Mouse (Mus musculus): ENCODE data around the gene Gm45521. TPM values are rescaled to one million over a fixed set of nuclear protein-coding genes. Genes with fewer than 3 reads are reported as not detected.

The Gm45521 gene
- polyA plus RNA-seq, 1 experiment = not detected

DNA sequence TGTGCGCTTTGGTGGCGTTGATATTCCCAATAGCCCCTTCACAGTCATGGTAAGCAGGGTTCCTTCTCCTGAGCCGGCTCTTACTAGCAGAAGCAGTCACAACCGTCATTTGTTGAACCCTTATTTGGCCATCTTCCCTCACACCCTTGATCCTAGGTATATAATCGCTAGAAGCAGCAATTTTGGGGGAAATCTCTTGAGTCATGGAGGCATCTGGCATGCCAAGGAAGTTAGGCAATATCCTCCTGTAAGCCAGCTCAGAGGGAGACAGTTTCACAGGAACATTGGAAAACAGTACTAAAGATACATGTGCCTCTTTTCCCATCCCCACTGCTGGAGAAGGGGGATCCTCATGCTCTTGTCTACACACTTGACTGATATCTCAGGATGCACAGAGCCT is 37.8 kb upstream of the Gm45521 start:
- Histone ChIP-seq H3K4me3 (no peak overlapping the region), H3K4me2 (ENCODE audit: low read depth) (no peak overlapping the region), H3ac (ENCODE audit: control insufficient read depth, insufficient read length) (no peak overlapping the region), H3K36me3 (ENCODE audit: control insufficient read depth, insufficient read depth) (peaks cover 43% of the 10 kb centered on the region), H3K27me3 (ENCODE audit: control insufficient read depth, insufficient read depth, insufficient read length) (no peaks in the 10 kb centered on the region), H3K79me2 (ENCODE audit: control insufficient read depth, insufficient read depth) (no peaks in the 10 kb centered on the region)
- no peak for TF ChIP-seq TCF3 (IDR thresholded peaks at IDR 0.05; ENCODE audit: insufficient read length, low read depth)
- TF ChIP-seq TCF12 (IDR thresholded peaks at IDR 0.05; ENCODE audit: insufficient read depth, poor library complexity, severe bottlenecking) = no peak

DNA sequence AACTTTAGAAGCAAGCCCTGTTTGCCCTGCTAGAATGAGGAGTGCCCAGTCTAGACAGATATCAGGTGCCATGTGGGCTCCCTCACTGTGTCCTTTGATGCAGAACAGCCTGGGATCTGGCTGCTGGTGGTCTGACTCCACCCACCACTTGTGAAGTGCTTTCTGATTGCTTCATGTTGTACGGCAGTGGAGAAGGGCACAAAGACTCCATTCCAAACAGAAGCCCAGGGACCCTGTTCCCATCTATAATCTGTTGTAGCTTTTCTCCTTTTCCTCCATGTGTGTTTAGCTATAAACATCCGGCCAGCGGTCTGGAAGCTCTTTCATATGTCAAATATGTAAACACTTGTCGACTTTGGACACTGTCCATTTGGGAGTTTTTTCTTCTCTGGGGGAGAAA is 37.2 kb upstream of the Gm45521 start:
- no peak overlapping the region for H3K4me2 ChIP-seq (ENCODE audit: low read depth)
- H3ac ChIP-seq (ENCODE audit: control insufficient read depth, insufficient read length) = no peak overlapping the region
- H3K36me3 ChIP-seq (ENCODE audit: control insufficient read depth, insufficient read depth) = peaks cover 49% of the 10 kb centered on the region
- no peak for TF ChIP-seq E2F4 (IDR thresholded peaks at IDR 0.05; ENCODE audit: insufficient read depth)
- no peaks in the 10 kb centered on the region for H3K27me3 ChIP-seq (ENCODE audit: control insufficient read depth, insufficient read depth, insufficient read length)
- H3K79me2 ChIP-seq (ENCODE audit: control insufficient read depth, insufficient read depth) = no peaks in the 10 kb centered on the region
- H3K4me3 ChIP-seq = no peak overlapping the region

DNA sequence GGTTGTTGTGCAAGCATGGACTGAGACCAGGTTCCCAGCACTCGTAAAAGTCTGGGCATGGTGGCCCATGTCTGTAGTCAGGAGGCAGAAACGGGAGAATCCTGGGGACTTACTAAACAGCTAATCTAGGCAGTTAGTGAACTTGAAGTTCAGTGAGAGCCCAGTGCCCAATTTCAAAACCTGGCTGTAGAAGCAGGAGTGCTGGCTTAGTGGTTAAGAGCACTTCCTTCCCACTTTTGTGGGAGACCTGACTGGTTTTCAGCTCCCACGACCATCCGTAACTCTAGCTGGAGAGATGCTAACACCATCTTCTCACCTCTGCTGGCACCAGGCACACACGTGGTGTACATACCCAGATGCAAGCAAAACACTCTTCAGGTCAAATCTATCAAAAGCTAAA is 35.6 kb upstream of the Gm45521 start:
- Histone ChIP-seq H3K4me3 (no peak overlapping the region), H3ac (ENCODE audit: control insufficient read depth, insufficient read length) (no peak overlapping the region), H3K79me2 (ENCODE audit: control insufficient read depth, insufficient read depth) (no peaks in the 10 kb centered on the region), H3K4me2 (ENCODE audit: low read depth) (no peak overlapping the region), H3K36me3 (ENCODE audit: control insufficient read depth, insufficient read depth) (peaks cover 53% of the 10 kb centered on the region), H3K27me3 (ENCODE audit: control insufficient read depth, insufficient read depth, insufficient read length) (no peaks in the 10 kb centered on the region)
- TF ChIP-seq USF1 (IDR thresholded peaks at IDR 0.05; ENCODE audit: low read depth) (no peak), TCF3 (IDR thresholded peaks at IDR 0.05; ENCODE audit: insufficient read length, low read depth) (no peak), MAX (IDR thresholded peaks at IDR 0.05; ENCODE audit: low read depth) (no peak)

DNA sequence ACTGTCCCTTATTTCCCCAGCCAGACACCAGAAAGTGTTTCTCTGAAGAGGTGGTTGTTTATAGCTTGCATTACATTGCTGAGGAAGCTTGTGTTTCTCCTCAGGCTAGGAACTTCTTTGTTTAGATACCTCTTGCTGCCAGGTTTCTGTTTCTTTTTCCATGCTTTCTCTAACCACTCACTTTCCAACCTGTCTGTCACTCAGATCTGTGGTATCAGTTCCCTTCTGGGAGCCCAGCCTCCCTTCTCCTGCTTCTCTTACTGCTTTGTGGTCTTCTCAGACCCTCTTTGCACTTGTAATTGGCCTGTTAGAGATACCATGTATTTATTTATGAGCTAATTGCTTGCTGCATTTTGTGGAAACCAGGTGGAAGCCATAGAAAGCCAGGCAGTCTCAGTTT is 33.5 kb upstream of the Gm45521 start:
- TF ChIP-seq TCF3 (IDR thresholded peaks at IDR 0.05; ENCODE audit: insufficient read length, low read depth) = no peak
- no peak for TF ChIP-seq SRF (IDR thresholded peaks at IDR 0.05; ENCODE audit: control insufficient read depth, insufficient read length, low read depth)
- TF ChIP-seq POLR2AphosphoS2 (IDR thresholded peaks at IDR 0.05; ENCODE audit: insufficient read length, low read depth) = no peak
- TF ChIP-seq E2F4 (IDR thresholded peaks at IDR 0.05; ENCODE audit: insufficient read depth) = no peak
- TF ChIP-seq POLR2A (IDR thresholded peaks at IDR 0.05; ENCODE audit: insufficient read length, low read depth) = no peak
- TF ChIP-seq USF1 (IDR thresholded peaks at IDR 0.05; ENCODE audit: low read depth) = no peak
- no peak for TF ChIP-seq CEBPB (IDR thresholded peaks at IDR 0.05; ENCODE audit: insufficient read depth, poor library complexity, severe bottlenecking)
- TF ChIP-seq MAX (IDR thresholded peaks at IDR 0.05; ENCODE audit: low read depth) = no peak
- TF ChIP-seq TCF12 (IDR thresholded peaks at IDR 0.05; ENCODE audit: insufficient read depth, poor library complexity, severe bottlenecking) = no peak
- TF ChIP-seq REST (IDR thresholded peaks at IDR 0.05; ENCODE audit: insufficient read depth, insufficient read length) = no peak
- TF ChIP-seq MYOG (IDR thresholded peaks at IDR 0.05; ENCODE audit: control insufficient read depth in 1 of 3, insufficient read depth in 1 of 3, insufficient read length in 2 of 3, low read depth in 2 of 3) = no peak
- Histone ChIP-seq H3ac (ENCODE audit: control insufficient read depth, insufficient read length) (no peak overlapping the region), H3K4me3 (no peak overlapping the region), H3K4me2 (ENCODE audit: low read depth) (no peak overlapping the region), H3K27me3 (ENCODE audit: control insufficient read depth, insufficient read depth, insufficient read length) (no peaks in the 10 kb centered on the region), H3K36me3 (ENCODE audit: control insufficient read depth, insufficient read depth) (peaks cover 40% of the 10 kb centered on the region), H3K79me2 (ENCODE audit: control insufficient read depth, insufficient read depth) (no peaks in the 10 kb centered on the region)

DNA sequence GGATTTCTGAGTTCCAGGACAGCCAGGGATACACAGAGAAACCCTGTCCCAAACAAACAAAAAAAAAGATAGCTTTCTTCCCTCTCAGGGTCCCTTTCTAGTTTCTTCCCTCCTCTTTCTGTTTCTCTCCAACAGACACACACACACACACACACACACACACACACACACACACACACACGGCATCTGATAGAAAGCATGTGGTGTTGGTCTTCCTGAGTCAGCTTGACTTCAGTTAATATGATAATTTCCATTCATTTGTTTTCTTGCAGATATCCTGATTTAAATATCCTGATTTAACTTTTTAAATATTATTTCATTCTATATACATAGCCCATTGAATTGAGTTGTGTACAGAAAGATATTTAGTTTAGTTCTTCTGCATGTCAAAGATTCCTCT is 28.7 kb upstream of the Gm45521 start:
- H3K4me2 ChIP-seq (ENCODE audit: low read depth) = no peak overlapping the region
- no peak for TF ChIP-seq E2F4 (IDR thresholded peaks at IDR 0.05; ENCODE audit: insufficient read depth)
- no peak for TF ChIP-seq USF1 (IDR thresholded peaks at IDR 0.05; ENCODE audit: low read depth)
- H3K27me3 ChIP-seq (ENCODE audit: control insufficient read depth, insufficient read depth, insufficient read length) = no peaks in the 10 kb centered on the region
- H3ac ChIP-seq (ENCODE audit: control insufficient read depth, insufficient read length) = no peak overlapping the region
- H3K79me2 ChIP-seq (ENCODE audit: control insufficient read depth, insufficient read depth) = no peaks in the 10 kb centered on the region
- H3K4me3 ChIP-seq = no peak overlapping the region
- H3K36me3 ChIP-seq (ENCODE audit: control insufficient read depth, insufficient read depth) = peaks cover 41% of the 10 kb centered on the region

DNA sequence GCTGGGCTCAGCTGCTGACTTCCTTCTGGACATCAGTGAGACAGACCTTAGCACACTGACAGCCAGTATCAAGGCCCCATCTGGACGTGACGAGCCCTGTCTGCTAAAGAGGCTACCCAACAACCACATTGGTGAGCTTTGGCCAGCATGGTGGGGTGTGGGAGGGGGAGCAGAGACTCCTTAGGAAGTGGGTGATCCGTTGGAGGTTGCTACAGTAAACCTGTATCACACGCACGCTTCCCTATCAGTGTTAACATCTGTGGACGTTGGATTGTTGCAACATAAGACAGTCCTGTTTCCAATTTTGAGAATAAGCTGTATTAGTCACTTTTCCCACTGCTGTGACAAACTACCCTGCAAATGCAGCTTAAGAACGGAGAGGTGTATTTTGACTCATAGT is 28.1 kb upstream of the Gm45521 start:
- TF ChIP-seq REST (IDR thresholded peaks at IDR 0.05; ENCODE audit: insufficient read depth, insufficient read length) = no peak
- no peak overlapping the region for H3ac ChIP-seq (ENCODE audit: control insufficient read depth, insufficient read length)
- no peaks in the 10 kb centered on the region for H3K79me2 ChIP-seq (ENCODE audit: control insufficient read depth, insufficient read depth)
- no peak overlapping the region for H3K4me3 ChIP-seq
- no peak overlapping the region for H3K4me2 ChIP-seq (ENCODE audit: low read depth)
- H3K36me3 ChIP-seq (ENCODE audit: control insufficient read depth, insufficient read depth) = peaks cover 41% of the 10 kb centered on the region
- no peaks in the 10 kb centered on the region for H3K27me3 ChIP-seq (ENCODE audit: control insufficient read depth, insufficient read depth, insufficient read length)

DNA sequence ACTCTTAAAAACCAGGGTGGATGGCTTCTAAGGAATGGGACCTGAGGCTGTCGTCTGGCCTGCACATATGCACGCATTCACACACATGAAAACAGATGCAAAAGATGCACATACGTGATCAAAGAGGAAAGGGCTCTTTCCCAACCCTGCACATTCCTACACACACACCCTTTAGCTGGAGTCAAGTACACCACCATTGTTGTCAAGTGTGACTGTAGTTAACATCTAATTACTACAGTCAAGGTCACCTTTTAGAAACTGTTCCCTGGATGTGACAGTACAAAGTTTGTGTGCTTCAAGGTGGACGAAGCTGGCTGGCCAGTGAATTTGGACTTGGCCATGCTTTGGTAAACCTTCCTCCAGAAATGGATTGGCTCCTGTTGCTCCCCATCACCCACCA is 24.9 kb upstream of the Gm45521 start:
- Histone ChIP-seq H3K79me2 (ENCODE audit: control insufficient read depth, insufficient read depth) (no peaks in the 10 kb centered on the region), H3K36me3 (ENCODE audit: control insufficient read depth, insufficient read depth) (peaks cover 52% of the 10 kb centered on the region)
- TF ChIP-seq E2F4 (IDR thresholded peaks at IDR 0.05; ENCODE audit: insufficient read depth) (no peak), SRF (IDR thresholded peaks at IDR 0.05; ENCODE audit: control insufficient read depth, insufficient read length, low read depth) (no peak), MAX (IDR thresholded peaks at IDR 0.05; ENCODE audit: low read depth) (no peak), POLR2AphosphoS2 (IDR thresholded peaks at IDR 0.05; ENCODE audit: insufficient read length, low read depth) (no peak), POLR2A (IDR thresholded peaks at IDR 0.05; ENCODE audit: insufficient read length, low read depth) (no peak), CEBPB (IDR thresholded peaks at IDR 0.05; ENCODE audit: insufficient read depth, poor library complexity, severe bottlenecking) (no peak), MYOG (IDR thresholded peaks at IDR 0.05; ENCODE audit: control insufficient read depth in 1 of 3, insufficient read depth in 1 of 3, insufficient read length in 2 of 3, low read depth in 2 of 3) (no peak), TCF12 (IDR thresholded peaks at IDR 0.05; ENCODE audit: insufficient read depth, poor library complexity, severe bottlenecking) (no peak), USF1 (IDR thresholded peaks at IDR 0.05; ENCODE audit: low read depth) (no peak), TCF3 (IDR thresholded peaks at IDR 0.05; ENCODE audit: insufficient read length, low read depth) (no peak), REST (IDR thresholded peaks at IDR 0.05; ENCODE audit: insufficient read depth, insufficient read length) (no peak), MYOD1 (IDR thresholded peaks at IDR 0.05; ENCODE audit: control insufficient read depth in 1 of 3, insufficient read length in 2 of 3, low read depth in 2 of 3) (no peak)

More for the DNA sequence above, 24.9 kb upstream of the Gm45521 start:
- H3K27me3 ChIP-seq (ENCODE audit: control insufficient read depth, insufficient read depth, insufficient read length) = no peaks in the 10 kb centered on the region
- no peak overlapping the region for H3ac ChIP-seq (ENCODE audit: control insufficient read depth, insufficient read length)
- no peak overlapping the region for H3K4me2 ChIP-seq (ENCODE audit: low read depth)
- no peak overlapping the region for H3K4me3 ChIP-seq

All from myocyte (in vitro differentiated cells).